Mouse (Mus musculus): ENCODE measurements around the gene Gm28539.

DNA sequence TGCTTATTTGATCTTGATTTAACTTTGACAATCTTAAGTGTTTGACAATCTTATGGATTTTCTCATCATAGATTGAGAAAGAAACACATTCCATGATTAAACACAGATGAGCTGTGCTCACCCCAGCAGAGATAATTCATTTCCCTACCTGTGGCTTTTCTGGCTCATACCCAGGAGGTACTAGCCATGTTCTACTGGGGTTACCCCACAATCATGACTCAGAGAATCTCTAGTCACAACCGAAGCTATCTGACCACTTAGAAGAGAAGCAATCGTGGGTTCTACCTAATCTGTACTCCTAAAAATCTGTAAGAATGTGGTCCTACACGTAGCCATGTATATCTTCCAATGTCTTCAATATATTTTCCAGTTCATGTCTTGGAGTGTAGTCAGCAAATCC lies 168.9 kb downstream of the Gm28539 start:
- no peak for TF ChIP-seq CTCF (IDR thresholded peaks at IDR 0.05; ENCODE audit: low read depth, low read length)
- no peak for TF ChIP-seq POLR2A (IDR thresholded peaks at IDR 0.05; ENCODE audit: borderline replicate concordance, low read depth, low read length)

Measured in bone marrow macrophage, adult 2 months (primary cell).